Mouse (Mus musculus) kidney, postnatal 14 days (tissue): ENCODE measurements at regions not wholly inside any gene's neighbourhood (a gene's known extent, or its start where the extent isn't known, plus 50 kb on each side); places are given as distances from the start of the nearest gene placed in this dataset.

Experiments used
- DNase-seq: peaks from one replicate; pipeline ENCODE4 v3.0.0; 2022; ENCODE audit warnings: mixed read lengths

- no peak for DNase-seq
Observed at GRCm38 (mm10) chr11:23996250-23996649, 78.6 kb downstream of the A830031A19Rik start.

DNA sequence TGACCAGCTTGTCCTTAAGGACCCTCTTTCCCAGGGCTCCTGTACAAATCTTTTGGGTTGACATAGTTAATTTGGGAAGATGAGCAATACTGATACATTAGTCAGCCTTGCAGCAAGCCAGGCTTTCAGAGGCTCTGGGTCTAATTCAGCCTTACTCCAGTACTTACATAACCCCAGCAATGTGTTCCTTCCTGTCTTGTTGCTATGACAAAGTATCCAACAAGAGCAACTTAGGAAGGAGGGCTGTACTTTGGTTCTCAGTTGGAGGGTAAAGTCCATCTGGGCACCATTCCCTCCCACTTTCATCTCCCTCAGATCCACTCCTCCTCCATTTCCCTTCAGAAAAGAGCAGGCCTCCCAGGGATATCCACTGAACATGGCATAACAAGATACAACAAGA lies 80.7 kb downstream of the A830031A19Rik start:
- DNase-seq, result no peak

- no peak for DNase-seq
Observed at GRCm38 (mm10) chr11:23987532-23988450, 87.1 kb downstream of the A830031A19Rik start.

DNA sequence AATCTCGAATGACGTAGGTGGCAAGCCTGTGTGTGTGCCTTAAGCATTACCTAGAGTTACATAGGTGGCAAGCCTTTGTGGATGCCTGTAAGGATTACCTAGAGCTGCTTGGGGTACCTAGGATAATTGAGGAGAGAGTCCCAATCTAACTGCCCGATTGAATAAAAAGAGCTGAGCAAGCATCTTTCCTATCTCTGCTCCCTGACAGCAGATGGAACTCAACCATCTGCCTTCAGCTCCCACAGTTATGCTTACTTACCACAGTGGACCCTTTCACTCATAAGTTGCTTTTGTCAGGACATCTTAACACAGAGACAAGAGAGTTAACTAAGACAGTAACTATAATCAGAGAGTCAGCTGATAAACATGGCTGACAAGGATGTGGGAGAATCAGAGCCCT lies 89.6 kb downstream of the A830031A19Rik start:
- no peak for DNase-seq

GRCm38 (mm10) chr11:23979332-23979731 lies 84.3 kb upstream of the Papolg start:
- DNase-seq, result peak; percentile 61

DNA sequence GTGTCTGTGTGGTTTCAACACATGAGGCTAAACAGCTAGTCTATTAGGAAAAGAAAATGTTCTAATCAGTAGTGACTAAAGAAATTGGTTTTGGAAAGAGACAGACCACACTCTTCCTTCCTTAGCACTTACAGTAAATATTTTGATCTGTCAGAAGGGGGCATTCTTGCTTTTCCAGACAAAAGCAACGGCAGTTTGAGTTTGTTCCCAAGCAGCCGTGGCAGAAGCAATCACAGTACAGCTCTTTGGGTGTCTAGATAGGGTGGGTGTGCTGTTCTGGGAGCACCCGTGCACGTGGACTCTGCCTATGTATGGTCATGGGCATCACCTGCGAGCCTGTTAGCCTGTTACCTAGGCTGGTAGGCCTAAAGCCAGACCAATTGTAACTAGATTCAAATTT lies 83.2 kb upstream of the Papolg start:
- no peak for DNase-seq

DNA sequence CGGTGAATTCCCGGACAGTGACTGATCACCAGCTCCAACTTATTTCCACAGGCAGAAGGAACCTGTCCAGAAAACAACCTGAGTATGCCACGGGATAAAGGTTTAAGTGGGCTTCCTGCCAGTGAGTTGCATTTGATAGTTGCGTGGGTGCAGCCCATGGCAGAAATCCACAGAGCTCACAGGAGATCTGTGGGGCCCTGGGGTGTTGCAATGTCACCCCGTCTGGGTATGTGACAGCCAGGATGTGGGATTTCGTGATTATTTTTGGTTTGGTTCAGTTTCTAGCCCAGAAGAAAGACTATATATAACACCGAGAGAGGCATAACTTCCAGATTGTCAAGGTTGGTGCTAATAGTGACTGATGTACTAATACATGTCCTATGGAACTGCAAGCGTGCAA lies 82.0 kb upstream of the Papolg start:
- no peak for DNase-seq

DNA sequence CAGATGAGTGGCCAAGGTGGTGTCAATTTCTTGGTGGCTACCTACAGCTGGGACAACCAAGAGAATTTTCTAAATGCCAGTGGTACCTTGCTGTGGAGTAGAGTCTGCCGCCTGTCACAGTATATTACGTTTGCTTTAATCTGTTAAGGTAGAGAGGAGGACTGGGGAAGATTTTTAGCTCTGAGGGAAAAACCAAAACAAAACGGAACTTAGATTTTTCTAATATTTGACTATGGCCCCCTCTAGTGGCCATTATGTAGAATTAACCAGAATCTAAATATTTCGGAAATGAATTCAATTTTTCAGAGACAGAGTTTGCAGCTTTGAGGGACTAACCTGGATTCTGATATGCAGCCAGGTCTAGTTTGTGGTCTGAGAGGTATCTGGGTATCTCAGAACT lies 59.3 kb upstream of the Papolg start:
- no peak for DNase-seq

DNA sequence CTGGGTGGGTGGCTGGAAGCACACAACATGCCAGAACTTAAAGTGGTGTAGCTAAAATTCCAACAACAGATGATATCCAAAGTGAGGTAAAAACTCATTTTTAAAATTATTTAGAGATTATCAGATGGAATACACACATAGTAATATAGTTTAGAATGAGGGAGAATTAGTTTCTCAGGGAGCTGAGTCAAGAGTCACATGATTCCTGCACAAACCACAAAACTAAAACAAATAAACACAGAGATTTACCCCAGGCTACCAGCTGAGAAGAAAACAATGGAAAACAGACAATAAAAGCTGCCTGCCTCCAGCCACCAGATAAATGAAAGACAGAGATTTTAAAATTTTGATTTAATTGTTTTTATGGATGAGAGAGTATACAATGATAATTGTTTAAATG lies 50.9 kb upstream of the Papolg start:
- DNase-seq, result no peak
